Mouse (Mus musculus) kidney, embryonic 14.5 days (tissue): Measurements from ENCODE around the gene Hyls1. TPM values are rescaled to one million over a fixed set of nuclear protein-coding genes. Genes with fewer than 3 reads are reported as not detected.

Experiments used
- ATAC-seq: fragments of 200-750 bp; cut with Nextera tagmentation; 2 replicates; pipeline ENCODE4 v1.8.0; 2017; ENCODE audit warnings: moderate number of reproducible peaks, mild to moderate bottlenecking, moderate TSS enrichment, moderate library complexity; ENCODE audit not compliant: low FRiP score, low TSS enrichment
- H3K27ac ChIP-seq: fragments of 300-500 bp; sonication (generic); 2 replicates; pipeline ENCODE4 v1.5.1; 2014; ENCODE audit warnings: low read depth, mild to moderate bottlenecking, low read length, moderate library complexity, mixed read lengths
- H3K27me3 ChIP-seq: fragments of 300-500 bp; sonication (generic); 2 replicates; pipeline ENCODE4 v1.6.1; 2014; ENCODE audit warnings: mild to moderate bottlenecking, low read length; ENCODE audit not compliant: control insufficient read depth, insufficient read depth
- H3K36me3 ChIP-seq: fragments of 300-500 bp; sonication (generic); 2 replicates; pipeline ENCODE4 v1.6.1; 2014; ENCODE audit warnings: low read length, mixed read lengths; ENCODE audit not compliant: control insufficient read depth, insufficient read depth
- H3K4me1 ChIP-seq: fragments of 300-500 bp; sonication (generic); 2 replicates; pipeline ENCODE4 v1.6.1; 2014; ENCODE audit warnings: low read length, mixed read lengths; ENCODE audit not compliant: control insufficient read depth, insufficient read depth
- H3K4me2 ChIP-seq: fragments of 300-500 bp; sonication (generic); replicated peaks from 2 replicates; pipeline ENCODE4 v1.6.1; 2014; ENCODE audit warnings: low read depth, mild to moderate bottlenecking, low read length
- H3K4me3 ChIP-seq: fragments of 300-500 bp; sonication (generic); 2 replicates; pipeline ENCODE4 v1.5.1; 2014; ENCODE audit warnings: mild to moderate bottlenecking, low read length
- H3K9ac ChIP-seq: fragments of 300-500 bp; sonication (generic); 2 replicates; pipeline ENCODE4 v1.6.1; 2014; ENCODE audit warnings: low read depth, mild to moderate bottlenecking, low read length, moderate library complexity
- H3K9me3 ChIP-seq: fragments of 300-500 bp; sonication (generic); 2 replicates; pipeline ENCODE4 v1.6.1; 2016; ENCODE audit warnings: low read length; ENCODE audit not compliant: control insufficient read depth
- WGBS: fragments of 180-500 bp; shearing (Covaris S2); extraction: QIAGEN DNeasy Blood & Tissue Kit; methylation state at CpG from one replicate; pipeline ENCODE4 v1.1.7; 2014; 5-methylcytosine and 5-hydroxymethylcytosine counted together
- polyA plus RNA-seq: library from polyadenylated mRNA; unstranded; fragments of >200 nt; fragmentation: Nextera tagmentation; extraction: Ambion mirVana; gene quantifications from 2 replicates; pipeline ENCODE4 v1.2.1, GENCODE M21; 2014

The Hyls1 gene
- polyA plus RNA-seq, 1 experiment from 2014 or later = 17.0 TPM

GRCm38 (mm10) chr9:35520631-35521348, 49.4 kb downstream of the Hyls1 start:
- no peaks in the 10 kb centered on the region for H3K36me3 ChIP-seq
- H3K4me2 ChIP-seq = no peak overlapping the region
- no peak overlapping the region for H3K4me3 ChIP-seq
- WGBS = 68% methylated on average over 6 of the region's 6 CpGs
- H3K9ac ChIP-seq = no peak overlapping the region
- H3K27me3 ChIP-seq = no peaks in the 10 kb centered on the region
- H3K4me1 ChIP-seq = no peaks in the 10 kb centered on the region
- no peak for ATAC-seq
- H3K27ac ChIP-seq = no peak overlapping the region
- H3K9me3 ChIP-seq = no peaks in the 10 kb centered on the region

DNA sequence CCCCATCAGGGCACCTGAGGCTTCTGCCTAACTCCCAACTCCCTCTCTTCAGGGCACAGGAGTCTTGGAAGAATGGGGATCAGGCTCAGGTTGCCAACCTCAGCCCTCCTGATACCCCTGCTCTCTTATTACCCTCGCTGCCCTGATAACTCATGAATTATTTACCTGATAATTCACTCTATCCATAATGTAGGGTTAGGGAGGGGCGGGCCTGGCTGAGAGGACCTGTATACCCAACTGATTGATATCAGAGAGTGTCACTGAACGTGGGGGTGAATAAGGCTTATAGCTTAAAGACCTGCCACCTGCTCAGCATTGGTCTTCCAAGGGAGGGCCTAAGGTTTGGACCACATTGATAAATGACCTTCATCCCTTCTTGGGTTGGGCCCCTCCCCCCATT, 52.0 kb downstream of the Hyls1 start, which contains the start of gene Gm1113:
TSS of gene Gm1113 (minus strand) at position 101 of the 400 bp plus-strand sequence.
- no peaks in the 10 kb centered on the region for H3K36me3 ChIP-seq
- H3K27me3 ChIP-seq = no peaks in the 10 kb centered on the region
- no peak within 1 kb of the TSS for H3K27ac ChIP-seq
- ATAC-seq = no peak
- no peak within 1 kb of the TSS for H3K4me2 ChIP-seq
- no peak within 1 kb of the TSS for H3K9ac ChIP-seq
- WGBS = 75% methylated on average over 3 of the region's 3 CpGs
- H3K4me3 ChIP-seq = no peak within 1 kb of the TSS
- no peaks in the 10 kb centered on the region for H3K9me3 ChIP-seq
- no peaks in the 10 kb centered on the region for H3K4me1 ChIP-seq

GRCm38 (mm10) chr9:35516711-35517110, 53.5 kb downstream of the Hyls1 start:
- Histone ChIP-seq H3K36me3 (no peaks in the 10 kb centered on the region), H3K9me3 (no peaks in the 10 kb centered on the region), H3K27ac (no peak overlapping the region), H3K4me1 (no peaks in the 10 kb centered on the region), H3K27me3 (no peaks in the 10 kb centered on the region), H3K4me2 (no peak overlapping the region), H3K9ac (no peak overlapping the region), H3K4me3 (no peak overlapping the region)
- WGBS = 93% methylated on average over 16 of the region's 16 CpGs
- no peak for ATAC-seq

GRCm38 (mm10) chr9:35516182-35516581, 54.0 kb downstream of the Hyls1 start:
- Histone ChIP-seq H3K27me3 (no peaks in the 10 kb centered on the region), H3K4me2 (no peak overlapping the region), H3K4me1 (no peaks in the 10 kb centered on the region), H3K9ac (no peak overlapping the region), H3K27ac (no peak overlapping the region), H3K9me3 (no peaks in the 10 kb centered on the region), H3K4me3 (no peak overlapping the region), H3K36me3 (no peaks in the 10 kb centered on the region)
- no peak for ATAC-seq
- 80% methylated on average over 5 of the region's 5 CpGs for WGBS

DNA sequence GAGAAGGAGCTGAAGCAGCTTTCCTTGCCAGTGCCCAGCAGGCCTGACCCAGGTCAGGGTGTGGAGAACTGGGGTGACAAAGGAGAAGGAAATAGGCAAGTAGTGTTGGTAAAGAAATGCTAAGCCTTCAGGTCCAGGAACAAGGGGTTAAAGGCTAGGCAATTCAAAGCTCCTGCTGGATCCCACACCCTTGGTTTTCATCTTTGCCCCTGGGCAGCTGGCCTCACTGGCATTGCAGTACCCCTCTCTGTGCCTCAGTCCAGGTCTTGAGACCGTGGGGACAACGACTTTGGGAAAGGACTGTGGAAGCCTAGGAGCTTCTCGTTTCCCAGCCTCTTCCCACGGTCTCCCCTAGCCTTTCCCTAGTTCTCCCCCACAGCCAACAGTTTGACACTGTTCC, 56.3 kb downstream of the Hyls1 start:
- Histone ChIP-seq H3K9me3 (no peaks in the 10 kb centered on the region), H3K36me3 (no peaks in the 10 kb centered on the region), H3K4me2 (no peak overlapping the region), H3K4me3 (no peak overlapping the region), H3K4me1 (no peaks in the 10 kb centered on the region), H3K27ac (no peak overlapping the region), H3K27me3 (no peaks in the 10 kb centered on the region), H3K9ac (no peak overlapping the region)
- no peak for ATAC-seq
- 79% methylated on average over 4 of the region's 4 CpGs for WGBS

Other genes starting within 250 kb of the Hyls1 start
- gene Cdon, start 149.3 kb downstream of the Hyls1 start, polyA plus RNA-seq = 3.6 and 6.2 TPM in 2 replicates
- not detected in 2 replicates for gene Gm1113, start 52.1 kb downstream of the Hyls1 start, polyA plus RNA-seq
- 2.3 and 2.8 TPM in 2 replicates for gene Ddx25, start 11.9 kb downstream of the Hyls1 start, polyA plus RNA-seq
- gene Pus3, start 11.8 kb downstream of the Hyls1 start, polyA plus RNA-seq = 23.6 and 26.3 TPM in 2 replicates
- 0.37 and 0.46 TPM in 2 replicates for gene Pate2, start 114 bp downstream of the Hyls1 start, polyA plus RNA-seq
- gene Pate4, start 41.5 kb upstream of the Hyls1 start, polyA plus RNA-seq = not detected in 2 replicates
- gene Pate3, start 77.8 kb upstream of the Hyls1 start, polyA plus RNA-seq = 0.14 TPM in 1 of 2 replicates, not detected in the other
- not detected in 2 replicates for gene Pate1, start 117.0 kb upstream of the Hyls1 start, polyA plus RNA-seq
- gene Gm17677, start 170.7 kb upstream of the Hyls1 start, polyA plus RNA-seq = not detected in 2 replicates
- not detected in 2 replicates for gene Gm17727, start 207.7 kb upstream of the Hyls1 start, polyA plus RNA-seq
- gene Gm27235, start 219.7 kb upstream of the Hyls1 start, polyA plus RNA-seq = not detected in 2 replicates
- not detected in 2 replicates for gene D730048I06Rik, start 219.7 kb upstream of the Hyls1 start, polyA plus RNA-seq